Mouse (Mus musculus) kidney, embryonic 15.5 days (tissue): Measurements from ENCODE around the gene Pced1b. TPM values are rescaled to one million over a fixed set of nuclear protein-coding genes. Genes with fewer than 3 reads are reported as not detected.

ENCODE experiments used
- ATAC-seq: fragments of 200-750 bp; cut with Nextera tagmentation; replicated peaks from 2 replicates; pipeline ENCODE4 v1.8.0; 2017; ENCODE audit warnings: moderate TSS enrichment; ENCODE audit not compliant: low FRiP score
- H3K27ac ChIP-seq: fragments of 300-500 bp; sonication (generic); 2 replicates; pipeline ENCODE4 v1.5.1; 2015; ENCODE audit warnings: mild to moderate bottlenecking, inconsistent platforms
- H3K27me3 ChIP-seq: fragments of 300-500 bp; sonication (generic); 2 replicates; pipeline ENCODE4 v1.6.1; 2015; ENCODE audit warnings: inconsistent platforms
- H3K36me3 ChIP-seq: fragments of 300-500 bp; sonication (generic); 2 replicates; pipeline ENCODE4 v1.6.1; 2015; ENCODE audit warnings: inconsistent platforms
- H3K4me1 ChIP-seq: fragments of 300-500 bp; sonication (generic); 2 replicates; pipeline ENCODE4 v1.6.1; 2015; ENCODE audit warnings: inconsistent platforms
- H3K4me2 ChIP-seq: fragments of 300-500 bp; sonication (generic); 2 replicates; pipeline ENCODE4 v1.6.1; 2015; ENCODE audit warnings: moderate library complexity, mild to moderate bottlenecking, inconsistent platforms
- H3K4me3 ChIP-seq: fragments of 300-500 bp; sonication (generic); replicated peaks from 2 replicates; pipeline ENCODE4 v1.5.1; 2015; ENCODE audit warnings: mild to moderate bottlenecking, inconsistent platforms
- H3K9ac ChIP-seq: fragments of 300-500 bp; sonication (generic); 2 replicates; pipeline ENCODE4 v1.6.1; 2015; ENCODE audit warnings: mild to moderate bottlenecking, inconsistent platforms
- H3K9me3 ChIP-seq: fragments of 300-500 bp; sonication (generic); replicated peaks from 2 replicates; pipeline ENCODE4 v1.6.1; 2016; ENCODE audit warnings: inconsistent platforms
- WGBS: fragments of 180-500 bp; shearing (Covaris S2); methylation state at CpG from one replicate; pipeline ENCODE4 v1.1.7; 2015; ENCODE audit warnings: mixed read lengths; 5-methylcytosine and 5-hydroxymethylcytosine counted together
- polyA plus RNA-seq: library from polyadenylated mRNA; unstranded; fragments of >200 nt; fragmentation: Nextera tagmentation; extraction: Ambion mirVana; gene quantifications from 2 replicates; pipeline ENCODE4 v1.2.1, GENCODE M21; 2015

Gene Pced1b
- polyA plus RNA-seq, 1 experiment from 2014 or later, result 5.5 TPM

DNA sequence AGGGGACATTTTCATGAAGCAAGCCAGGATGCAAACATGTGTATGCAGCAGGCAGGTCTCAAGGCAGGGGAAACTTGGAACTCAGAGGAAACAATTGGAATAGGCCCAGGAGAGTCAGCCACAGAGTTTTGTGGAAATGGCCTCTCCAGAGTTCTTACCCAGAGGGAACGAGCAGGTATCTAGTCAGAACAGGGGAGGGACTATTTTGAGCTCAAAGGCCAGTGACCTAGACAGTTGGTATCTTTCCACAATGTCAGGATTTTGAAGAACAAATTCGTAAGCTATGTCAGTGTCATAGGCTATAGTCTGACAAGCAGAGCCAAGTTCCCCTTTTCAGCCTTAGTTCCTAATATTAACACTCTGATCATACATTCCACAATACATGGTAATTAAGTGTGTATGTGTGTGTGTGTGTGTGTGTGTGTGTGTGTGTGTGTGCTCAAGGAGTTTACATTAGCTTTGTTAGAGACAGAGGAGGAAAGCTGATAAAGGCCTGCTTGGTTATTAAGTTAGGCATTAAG, 168.6 kb downstream of the Pced1b start:
- no peak overlapping the region for H3K4me3 ChIP-seq
- no peak overlapping the region for H3K9ac ChIP-seq
- ATAC-seq, result no peak
- WGBS, result 64% methylated on average over 2 of the region's 2 CpGs
- no peaks in the 10 kb centered on the region for H3K4me1 ChIP-seq
- no peaks in the 10 kb centered on the region for H3K9me3 ChIP-seq
- H3K27me3 ChIP-seq, result no peaks in the 10 kb centered on the region
- H3K36me3 ChIP-seq, result no peaks in the 10 kb centered on the region
- no peak overlapping the region for H3K4me2 ChIP-seq
- H3K27ac ChIP-seq, result no peak overlapping the region

DNA sequence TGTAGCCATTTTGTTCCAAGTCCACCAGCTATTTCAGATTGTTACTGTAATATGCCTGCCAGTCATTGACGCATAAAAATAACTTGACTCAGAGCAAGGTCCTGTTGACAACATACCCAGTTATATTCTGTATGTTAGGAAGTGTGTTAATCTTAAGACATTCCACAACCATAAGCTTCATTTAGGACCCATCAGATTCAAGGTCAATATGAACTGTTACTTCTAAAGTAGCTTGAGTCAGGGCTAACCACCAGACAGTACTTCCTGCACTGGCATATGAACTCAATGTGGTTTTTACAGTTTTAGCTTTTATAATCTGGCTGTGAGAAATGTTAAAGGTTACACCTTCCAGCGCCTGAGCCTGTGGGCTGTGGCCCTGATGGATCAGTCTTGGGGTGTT, 173.4 kb downstream of the Pced1b start:
- Histone ChIP-seq H3K9me3 (no peaks in the 10 kb centered on the region), H3K27me3 (no peaks in the 10 kb centered on the region), H3K4me3 (no peak overlapping the region), H3K27ac (no peak overlapping the region), H3K4me2 (no peak overlapping the region), H3K4me1 (no peaks in the 10 kb centered on the region), H3K9ac (no peak overlapping the region), H3K36me3 (no peaks in the 10 kb centered on the region)
- ATAC-seq, result no peak
- WGBS, result 94% methylated on average over 2 of the region's 2 CpGs

DNA sequence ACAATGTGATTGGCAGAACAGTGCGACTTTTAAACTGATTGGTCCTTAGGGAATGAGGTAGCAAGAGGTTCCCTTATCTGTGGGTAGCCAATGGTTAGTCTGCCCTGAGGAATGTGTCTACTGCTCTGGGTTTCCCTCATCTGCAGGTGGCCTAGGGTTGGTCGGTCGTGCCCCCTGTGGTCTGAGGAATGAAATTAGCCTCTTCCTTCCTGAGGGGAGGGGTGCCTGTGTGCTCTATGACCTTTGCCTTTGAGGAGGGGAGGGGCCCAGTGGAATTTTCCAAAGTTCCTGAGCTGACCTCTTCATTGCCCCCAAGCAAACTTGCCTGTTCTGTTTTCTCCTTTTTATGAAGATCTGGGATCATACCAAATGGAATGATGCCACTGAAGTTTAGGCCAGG, 174.6 kb downstream of the Pced1b start:
- no peaks in the 10 kb centered on the region for H3K9me3 ChIP-seq
- no peak for ATAC-seq
- H3K27me3 ChIP-seq, result no peaks in the 10 kb centered on the region
- WGBS, result 77% methylated on average over 3 of the region's 3 CpGs
- H3K4me1 ChIP-seq, result no peaks in the 10 kb centered on the region
- H3K9ac ChIP-seq, result no peak overlapping the region
- no peak overlapping the region for H3K4me2 ChIP-seq
- no peak overlapping the region for H3K4me3 ChIP-seq
- no peaks in the 10 kb centered on the region for H3K36me3 ChIP-seq
- H3K27ac ChIP-seq, result no peak overlapping the region

DNA sequence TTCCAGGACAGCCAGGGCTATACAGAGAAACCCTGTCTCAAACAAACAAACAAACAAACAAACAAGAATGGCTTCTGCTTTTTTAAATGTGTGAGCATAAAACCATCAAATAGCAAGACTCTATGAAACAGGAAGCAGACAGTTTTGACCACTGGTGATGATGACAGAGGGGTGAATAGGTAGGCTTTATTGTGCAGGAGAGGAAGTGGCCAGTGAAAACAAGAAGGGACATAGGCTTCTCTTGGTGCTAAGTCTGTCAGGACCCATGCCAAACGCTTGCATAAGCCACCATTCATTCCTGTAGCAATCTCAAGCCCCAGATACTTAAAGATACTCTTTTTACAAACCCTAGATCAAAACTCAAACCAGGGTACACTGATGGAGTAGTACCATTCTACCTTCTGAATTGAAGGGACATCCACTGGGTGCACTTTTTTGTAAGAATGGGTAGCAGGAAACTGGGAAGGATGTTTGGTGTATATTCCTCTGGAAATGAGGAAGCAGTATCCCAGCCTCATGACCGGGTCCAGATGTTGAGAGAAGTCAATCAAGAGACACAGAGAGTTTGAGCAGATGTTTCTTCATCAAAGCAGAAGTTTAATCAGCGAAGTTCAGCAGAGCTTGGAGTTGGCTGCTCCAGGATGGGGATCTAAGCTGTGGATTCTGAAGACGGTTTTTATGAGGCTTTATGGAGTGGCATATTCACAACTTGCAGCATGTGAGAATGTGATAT, 175.5 kb downstream of the Pced1b start:
- H3K4me1 ChIP-seq, result no peaks in the 10 kb centered on the region
- 72% methylated on average over 4 of the region's 4 CpGs for WGBS

DNA sequence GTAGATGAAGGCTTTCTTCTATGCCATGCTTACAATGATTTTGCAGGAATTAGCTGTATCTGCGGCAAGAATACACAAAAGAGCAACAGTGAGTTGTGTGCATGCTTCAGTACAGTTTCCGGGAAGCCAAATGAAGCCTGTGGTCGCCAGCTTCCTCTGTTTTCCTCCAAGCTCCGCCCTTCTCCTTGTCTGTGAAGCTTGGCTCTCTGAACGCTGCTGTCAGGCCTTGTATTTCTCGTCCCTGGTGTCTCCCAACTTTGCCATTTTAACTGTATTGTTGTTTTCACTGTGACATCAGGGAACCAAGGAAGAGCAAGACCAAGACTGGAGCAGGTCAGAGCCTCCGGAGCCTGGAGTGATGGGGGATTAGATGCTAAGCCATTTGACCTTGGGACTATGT, 177.5 kb downstream of the Pced1b start:
- no peaks in the 10 kb centered on the region for H3K27me3 ChIP-seq

More for the DNA sequence above, 175.5 kb downstream of the Pced1b start:
- Histone ChIP-seq H3K9me3 (no peaks in the 10 kb centered on the region), H3K9ac (no peak overlapping the region), H3K4me3 (no peak overlapping the region), H3K27me3 (no peaks in the 10 kb centered on the region), H3K27ac (no peak overlapping the region), H3K36me3 (no peaks in the 10 kb centered on the region), H3K4me2 (no peak overlapping the region)
- ATAC-seq, result no peak

DNA sequence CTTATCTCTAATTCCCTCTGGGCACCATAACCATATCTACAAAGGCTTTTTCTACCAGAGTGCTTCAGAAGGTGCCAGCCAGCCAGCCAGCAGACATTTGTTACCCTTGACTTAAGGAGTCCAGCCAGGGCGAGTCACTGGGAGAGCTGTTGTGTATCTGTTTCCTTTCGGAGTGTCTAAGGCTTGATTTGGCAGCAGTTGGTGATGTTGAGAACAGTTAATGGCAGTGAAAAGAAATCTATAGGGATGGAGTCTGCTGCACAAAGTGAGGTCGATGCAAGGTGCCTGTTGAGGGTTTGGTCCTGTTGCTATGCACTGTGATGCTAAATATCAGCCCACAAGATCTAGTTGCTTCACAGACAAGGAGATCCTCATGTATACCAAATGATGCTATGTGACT, 178.1 kb downstream of the Pced1b start:
- WGBS, result 78% methylated on average over 3 of the region's 3 CpGs
- Histone ChIP-seq H3K27ac (no peak overlapping the region), H3K4me2 (no peak overlapping the region), H3K4me1 (no peaks in the 10 kb centered on the region), H3K27me3 (no peaks in the 10 kb centered on the region), H3K4me3 (no peak overlapping the region), H3K36me3 (no peaks in the 10 kb centered on the region), H3K9ac (no peak overlapping the region), H3K9me3 (no peaks in the 10 kb centered on the region)
- no peak for ATAC-seq

More for the DNA sequence above, 177.5 kb downstream of the Pced1b start:
- H3K27ac ChIP-seq, result no peak overlapping the region
- no peak overlapping the region for H3K9ac ChIP-seq
- no peaks in the 10 kb centered on the region for H3K9me3 ChIP-seq
- H3K4me3 ChIP-seq, result no peak overlapping the region
- WGBS, result 55% methylated on average over 7 of the region's 7 CpGs
- no peaks in the 10 kb centered on the region for H3K4me1 ChIP-seq
- H3K36me3 ChIP-seq, result no peaks in the 10 kb centered on the region
- H3K4me2 ChIP-seq, result no peak overlapping the region
- ATAC-seq, result no peak

DNA sequence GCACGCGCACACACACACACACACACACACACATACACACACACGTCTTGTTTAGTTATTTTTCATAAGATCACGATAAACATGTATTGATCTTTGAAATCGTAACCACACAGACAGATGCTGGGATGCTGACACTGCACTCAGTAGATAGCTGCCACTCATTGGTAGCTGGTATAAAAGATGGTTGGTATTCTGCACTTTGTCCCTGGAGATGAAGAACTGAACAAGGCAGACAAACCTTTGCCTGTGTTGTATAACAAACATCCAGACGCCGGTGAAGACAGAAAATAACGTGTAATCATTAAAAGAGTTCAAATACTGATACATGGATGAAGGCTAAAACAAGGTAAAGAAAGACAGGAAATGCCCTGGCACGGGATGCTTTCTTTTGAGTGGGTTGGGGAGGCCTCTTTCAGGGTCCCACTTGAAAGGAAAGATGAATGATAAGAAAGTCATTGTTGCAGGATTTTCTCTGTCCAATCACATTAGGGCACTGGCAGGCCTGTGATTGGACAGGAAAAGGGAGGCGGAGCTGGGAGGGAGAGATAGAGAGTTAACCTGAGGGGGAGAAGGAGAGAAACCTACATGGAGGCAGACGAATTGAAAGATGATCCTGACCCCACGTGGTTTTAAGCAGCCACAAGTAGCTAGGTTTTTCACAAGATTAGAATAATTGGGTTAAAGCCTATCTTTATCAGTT, 182.4 kb downstream of the Pced1b start:
- Histone ChIP-seq H3K4me3 (no peak overlapping the region), H3K4me2 (no peak overlapping the region), H3K4me1 (no peaks in the 10 kb centered on the region), H3K27me3 (no peaks in the 10 kb centered on the region), H3K9ac (no peak overlapping the region), H3K27ac (no peak overlapping the region), H3K36me3 (no peaks in the 10 kb centered on the region), H3K9me3 (no peaks in the 10 kb centered on the region)
- 88% methylated on average over 12 of the region's 12 CpGs for WGBS
- ATAC-seq, result no peak

DNA sequence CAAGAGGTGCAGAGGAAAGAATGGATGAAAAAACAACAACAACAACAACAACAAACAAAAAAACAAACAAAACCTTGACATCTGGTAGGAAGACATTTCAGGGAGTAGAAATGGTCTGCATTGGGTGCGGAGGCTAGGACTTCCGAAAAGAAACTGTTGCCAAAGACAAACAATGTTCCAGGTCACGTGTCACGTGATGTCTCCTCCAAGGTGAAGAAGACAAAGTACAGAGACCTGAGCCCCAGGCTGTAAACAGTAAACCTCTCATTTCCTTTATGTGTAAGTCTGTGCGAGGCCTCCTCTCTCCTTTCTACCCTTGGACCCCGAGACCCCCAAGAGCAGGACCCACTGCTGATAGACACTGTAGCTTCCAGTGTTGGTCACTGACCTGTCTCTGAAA, 184.6 kb downstream of the Pced1b start:
- no peaks in the 10 kb centered on the region for H3K36me3 ChIP-seq
- H3K27me3 ChIP-seq, result no peaks in the 10 kb centered on the region
- H3K4me2 ChIP-seq, result no peak overlapping the region
- no peak overlapping the region for H3K27ac ChIP-seq
- ATAC-seq, result no peak
- 83% methylated on average over 6 of the region's 6 CpGs for WGBS
- H3K9me3 ChIP-seq, result peaks cover 4% of the 10 kb centered on the region; the same call in 1 of the 2 replicates
- no peaks in the 10 kb centered on the region for H3K4me1 ChIP-seq
- no peak overlapping the region for H3K9ac ChIP-seq
- H3K4me3 ChIP-seq, result no peak overlapping the region

DNA sequence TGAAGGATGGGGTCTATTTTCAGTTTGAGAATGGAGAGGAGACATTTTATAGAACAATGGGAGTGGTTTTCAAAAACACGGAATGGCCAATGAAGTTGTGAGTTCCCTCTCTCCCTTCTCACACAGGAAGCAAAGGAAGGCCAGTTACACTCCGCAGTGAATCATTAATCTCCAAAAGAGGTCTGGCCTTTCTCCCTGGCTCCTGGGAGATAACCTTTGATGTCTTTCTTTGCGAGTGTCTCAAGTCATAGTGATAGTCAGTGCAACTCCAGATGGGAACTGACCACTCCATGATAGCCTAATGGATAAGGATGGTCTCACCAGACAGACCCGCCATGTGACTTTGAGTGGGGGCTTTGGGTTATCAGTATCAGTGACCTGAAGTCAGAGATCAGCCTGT, 185.3 kb downstream of the Pced1b start:
- WGBS, result 56% methylated on average over 4 of the region's 4 CpGs
- no peak overlapping the region for H3K9ac ChIP-seq
- no peaks in the 10 kb centered on the region for H3K36me3 ChIP-seq
- no peak overlapping the region for H3K4me3 ChIP-seq
- H3K9me3 ChIP-seq, result peaks cover 4% of the 10 kb centered on the region; the same call in 1 of the 2 replicates
- H3K27me3 ChIP-seq, result no peaks in the 10 kb centered on the region
- H3K27ac ChIP-seq, result no peak overlapping the region
- no peak for ATAC-seq
- H3K4me2 ChIP-seq, result no peak overlapping the region
- H3K4me1 ChIP-seq, result no peaks in the 10 kb centered on the region

Other genes with a start within 250 kb of the Pced1b start
- gene Slc38a4, start 191.2 kb upstream of the Pced1b start, polyA plus RNA-seq, result 72.7 and 76.0 TPM in 2 replicates
- 11.9 TPM in 2 replicates for gene Amigo2, start 180 bp downstream of the Pced1b start, polyA plus RNA-seq